Mouse (Mus musculus): ENCODE results near the gene Pax2.

Gene Pax2

DNA sequence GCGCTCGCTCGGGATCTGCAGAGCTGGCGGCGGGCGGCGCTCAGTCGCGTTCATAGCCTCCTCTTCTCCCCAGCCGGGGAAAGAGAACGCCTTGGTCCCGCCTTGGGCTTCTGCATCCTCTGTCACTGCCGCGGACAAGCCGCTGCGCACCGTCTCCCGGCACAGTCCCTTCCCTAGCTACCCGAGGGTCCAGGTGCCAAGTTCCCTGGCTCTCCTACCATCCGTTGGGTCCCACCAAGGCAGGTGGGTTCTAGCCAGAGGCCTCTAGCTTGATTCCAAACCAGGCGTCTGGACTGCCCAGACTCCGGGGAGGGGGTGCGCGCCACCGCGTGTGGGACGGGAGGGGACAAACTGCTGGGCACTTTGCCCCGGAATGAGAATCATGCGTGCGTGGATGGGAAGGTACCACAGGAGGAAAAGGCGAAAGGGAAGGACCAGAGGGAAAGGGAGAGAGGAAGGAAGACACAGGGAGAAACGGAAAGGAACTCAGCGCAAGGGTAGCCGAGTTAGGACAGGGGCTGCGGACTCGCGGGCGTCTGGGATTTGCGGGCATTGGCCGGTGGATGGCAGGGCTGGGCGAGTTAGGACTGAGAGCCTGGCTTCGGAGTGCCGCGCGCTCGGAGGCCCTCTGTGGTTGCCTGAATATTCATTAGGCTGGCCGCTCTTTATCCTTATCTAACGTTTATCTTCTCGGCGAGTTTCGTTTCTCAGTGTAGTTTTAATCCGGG, at the start of gene Pax2:
TSS of gene Pax2 (plus strand) at position 353 of the 728 bp plus-strand sequence.
- DNase-seq (ENCODE audit: low read depth), result no peak

GRCm38 (mm10) chr19:44708885-44709284, 47.0 kb upstream of the Pax2 start:
- no peak for DNase-seq (ENCODE audit: low read depth)

GRCm38 (mm10) chr19:44716731-44717600, 38.9 kb upstream of the Pax2 start:
- no peak for DNase-seq (ENCODE audit: low read depth)

GRCm38 (mm10) chr19:44719292-44720193, 36.3 kb upstream of the Pax2 start:
- DNase-seq (ENCODE audit: low read depth), result no peak

GRCm38 (mm10) chr19:44720194-44720521, 35.7 kb upstream of the Pax2 start:
- DNase-seq (ENCODE audit: low read depth), result no peak

DNA sequence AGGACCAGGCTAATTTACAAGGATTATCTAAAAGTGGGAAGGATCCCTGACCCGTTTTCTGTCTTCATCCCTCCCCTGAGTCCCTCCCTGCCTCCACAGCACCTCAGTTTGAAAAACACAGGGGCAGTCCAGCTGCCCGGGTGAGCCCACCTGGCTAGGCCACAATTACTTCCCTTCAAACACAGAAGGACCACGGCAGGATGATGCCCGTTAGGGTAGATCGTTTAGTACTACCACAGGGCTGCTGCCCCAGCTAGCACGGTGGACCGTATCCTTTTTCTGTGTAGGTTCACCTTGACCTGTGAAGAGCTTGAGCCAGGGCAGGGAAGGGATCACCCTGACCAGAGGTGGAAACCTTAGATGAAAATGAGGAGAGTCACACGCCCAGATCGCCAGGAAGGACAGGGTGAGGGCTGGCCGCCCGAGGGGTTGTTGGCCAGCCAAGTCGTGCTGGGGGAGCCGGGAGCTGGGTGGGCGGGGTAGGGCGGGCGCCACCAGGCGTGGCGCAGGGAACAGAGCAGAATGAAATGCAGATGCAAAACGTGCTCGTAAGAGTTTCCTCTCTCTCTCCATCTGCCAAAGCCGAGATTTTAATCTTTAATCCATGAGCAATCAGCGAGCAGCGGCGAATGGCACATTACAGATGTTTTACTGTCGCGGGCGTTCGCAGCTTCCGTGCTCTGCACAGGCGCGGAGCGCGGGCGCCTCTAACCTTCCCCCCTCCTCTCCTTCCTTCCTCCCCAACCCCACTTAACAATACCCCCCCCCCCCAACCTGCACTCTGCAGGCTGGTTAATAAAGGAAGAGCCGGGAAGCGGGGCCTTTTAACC, 32.0 kb upstream of the Pax2 start:
- DNase-seq (ENCODE audit: low read depth), result no peak

- DNase-seq (ENCODE audit: low read depth), result no peak
Observed at GRCm38 (mm10) chr19:44725951-44726791, 29.7 kb upstream of the Pax2 start.

GRCm38 (mm10) chr19:44734116-44734515, 21.7 kb upstream of the Pax2 start:
- DNase-seq (ENCODE audit: low read depth), result no peak

- DNase-seq (ENCODE audit: low read depth), result no peak
Observed at GRCm38 (mm10) chr19:44734682-44735081, 21.2 kb upstream of the Pax2 start.

GRCm38 (mm10) chr19:44740300-44740699, 15.5 kb upstream of the Pax2 start:
- DNase-seq (ENCODE audit: low read depth), result no peak

GRCm38 (mm10) chr19:44741091-44741763, 14.6 kb upstream of the Pax2 start:
- no peak for DNase-seq (ENCODE audit: low read depth)

DNA sequence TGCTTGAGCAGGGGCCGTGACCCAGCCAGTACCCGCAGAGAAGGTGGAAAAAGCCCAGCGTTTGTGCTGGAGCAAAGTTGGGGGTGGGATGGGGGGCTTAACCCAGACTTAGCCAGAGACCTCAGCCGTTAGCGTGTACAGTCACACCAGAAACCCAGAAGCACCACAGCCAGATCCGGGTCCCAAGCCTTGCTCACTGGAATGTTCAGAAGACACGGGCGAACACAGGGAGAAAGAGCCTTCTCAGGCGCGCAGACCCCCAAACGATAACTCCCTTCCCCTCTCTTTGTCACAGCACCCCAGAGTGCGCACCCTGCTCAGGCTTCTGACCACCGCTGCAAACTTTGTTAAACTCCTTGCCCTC, 14.1 kb upstream of the Pax2 start:
- no peak for DNase-seq (ENCODE audit: low read depth)

DNA sequence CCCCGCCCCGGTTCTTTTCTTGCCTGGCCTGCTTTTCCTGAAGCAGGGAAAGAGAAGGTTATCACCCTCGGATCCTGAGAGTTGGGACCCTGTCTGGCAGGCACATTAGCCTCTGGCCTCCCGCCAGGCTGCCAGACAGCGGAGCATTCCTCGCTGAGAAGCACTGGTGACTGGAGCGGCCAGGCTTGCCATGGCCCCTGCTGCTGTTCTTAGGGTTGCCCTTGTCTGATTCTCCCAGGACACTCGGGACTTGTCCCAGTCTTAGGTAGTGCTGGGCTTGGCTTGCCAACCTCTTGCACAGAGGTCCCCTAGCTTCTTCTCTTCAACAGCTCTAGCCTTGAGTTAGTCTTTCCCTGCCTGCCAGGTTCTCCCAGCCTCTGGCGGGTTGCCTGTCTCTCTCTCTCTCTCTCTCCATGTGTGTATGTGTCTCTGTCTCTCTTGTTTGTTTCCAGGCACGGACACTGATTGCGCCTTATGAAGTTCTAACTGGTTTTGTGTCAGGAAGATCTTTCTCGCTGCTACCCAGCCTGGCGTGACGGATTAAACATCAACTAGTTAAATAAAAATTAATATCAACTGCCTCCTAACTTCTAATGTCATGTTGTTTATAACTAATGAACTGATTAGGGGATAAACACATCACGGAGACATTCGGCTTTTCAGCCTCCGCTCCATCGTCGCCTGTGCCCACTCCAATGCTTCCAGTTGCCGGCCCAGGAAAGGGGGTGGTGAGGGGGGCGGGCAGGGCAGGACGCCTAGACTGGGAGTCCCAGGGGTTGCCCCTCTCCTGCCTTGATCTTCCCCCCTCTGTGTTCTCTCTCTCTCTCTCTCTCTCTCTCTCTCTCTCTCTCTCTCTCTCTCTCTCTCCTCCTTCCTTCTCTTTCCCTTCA, 13.5 kb upstream of the Pax2 start:
- DNase-seq (ENCODE audit: low read depth), result no peak

DNA sequence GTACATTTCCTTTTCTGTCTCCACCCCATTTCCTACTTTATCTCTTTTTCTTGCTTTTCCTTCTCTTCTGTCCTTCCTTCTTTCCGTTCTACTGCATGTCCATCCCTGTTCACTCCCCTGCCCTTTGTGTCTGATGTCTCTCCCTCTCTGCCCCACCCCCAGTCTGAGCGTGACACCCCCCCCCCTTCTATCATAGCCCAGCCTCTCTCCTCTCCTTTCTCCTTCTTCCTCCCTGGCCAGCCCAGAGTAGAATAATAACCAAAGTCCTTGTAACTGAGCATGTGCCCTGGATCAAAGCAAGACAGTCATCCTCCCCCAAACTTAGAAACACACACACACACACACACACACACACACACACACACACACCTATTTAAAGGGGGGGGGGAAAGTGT, 12.8 kb upstream of the Pax2 start:
- no peak for DNase-seq (ENCODE audit: low read depth)

DNA sequence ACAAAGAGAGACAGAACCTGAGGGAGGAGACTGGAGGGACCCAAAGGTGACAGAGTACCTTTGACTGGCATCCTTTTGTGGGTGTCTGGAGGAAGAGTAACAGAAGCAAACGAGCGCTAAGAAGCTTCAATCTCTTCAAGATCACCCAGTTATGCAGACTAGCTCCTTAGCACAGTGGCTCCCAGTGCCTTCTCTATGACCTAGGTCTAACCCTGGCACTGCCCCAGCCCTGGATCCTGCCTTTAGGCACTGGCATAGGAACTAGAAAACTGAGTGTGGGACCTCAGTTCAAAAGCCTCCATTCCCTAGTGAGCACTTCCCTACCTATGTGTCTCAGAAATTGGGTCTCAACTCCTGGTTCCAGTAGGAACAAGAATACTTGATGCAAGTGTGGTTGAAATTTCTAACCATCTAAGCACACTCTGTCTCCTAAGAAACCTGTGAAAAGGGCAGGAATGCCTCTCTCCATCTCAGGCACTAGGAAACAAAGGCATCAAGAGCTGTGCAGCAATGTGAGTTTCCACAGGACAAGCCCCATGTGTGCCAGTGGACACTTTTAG, 11.8 kb upstream of the Pax2 start:
- no peak for DNase-seq (ENCODE audit: low read depth)

GRCm38 (mm10) chr19:44745741-44746140, 10.1 kb upstream of the Pax2 start:
- no peak for DNase-seq (ENCODE audit: low read depth)

- DNase-seq (ENCODE audit: low read depth), result no peak
Observed at GRCm38 (mm10) chr19:44746541-44747024, 9.3 kb upstream of the Pax2 start.

DNA sequence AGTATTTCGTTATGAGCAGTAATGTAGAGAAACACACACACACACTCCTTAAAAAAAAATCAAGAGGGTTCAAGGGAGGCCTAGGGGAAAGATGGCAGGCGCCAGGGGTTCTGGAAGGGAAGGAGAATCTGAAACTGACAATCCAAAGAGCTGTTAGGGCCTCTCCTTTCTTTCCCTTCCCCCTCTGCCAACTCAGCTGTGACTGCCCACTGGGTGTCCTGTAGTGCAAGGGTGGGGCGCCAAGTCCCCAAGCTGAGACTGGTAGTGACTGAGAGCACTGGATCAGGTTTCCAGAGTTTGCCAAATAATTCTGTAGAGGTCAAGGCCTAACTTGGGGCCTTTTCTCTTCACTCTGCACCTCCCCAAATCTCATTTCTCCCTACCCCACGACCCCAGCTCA, 8.4 kb upstream of the Pax2 start:
- DNase-seq (ENCODE audit: low read depth), result no peak

- DNase-seq (ENCODE audit: low read depth), result no peak
Observed at GRCm38 (mm10) chr19:44748271-44748670, 7.6 kb upstream of the Pax2 start.

Measured in c-Kit-positive CD71-negative TER-119-negative erythroid progenitor cells, embryonic 14.5 days (primary cell).